Mouse (Mus musculus) hindbrain, embryonic 13.5 days (tissue): ENCODE data around the gene Ino80. TPM values are rescaled to one million over a fixed set of nuclear protein-coding genes. Genes with fewer than 3 reads are reported as not detected.

ENCODE experiments used
- ATAC-seq: fragments of 200-750 bp; cut with Nextera tagmentation; 2 replicates; pipeline ENCODE4 v1.8.0; 2017; ENCODE audit warnings: moderate TSS enrichment; ENCODE audit not compliant: low FRiP score
- H3K27ac ChIP-seq: fragments of 300-500 bp; sonication (generic); 2 replicates; pipeline ENCODE4 v1.5.1; 2015; ENCODE audit warnings: inconsistent platforms, mild to moderate bottlenecking, moderate library complexity
- H3K27me3 ChIP-seq: fragments of 300-500 bp; sonication (generic); 2 replicates; pipeline ENCODE4 v1.6.1; 2015; ENCODE audit warnings: mild to moderate bottlenecking, inconsistent platforms
- H3K36me3 ChIP-seq: fragments of 300-500 bp; sonication (generic); 2 replicates; pipeline ENCODE4 v1.6.1; 2015; ENCODE audit warnings: mild to moderate bottlenecking, inconsistent platforms
- H3K4me1 ChIP-seq: fragments of 300-500 bp; sonication (generic); replicated peaks from 2 replicates; pipeline ENCODE4 v1.6.1; 2015; ENCODE audit warnings: inconsistent platforms
- H3K4me2 ChIP-seq: fragments of 300-500 bp; sonication (generic); 2 replicates; pipeline ENCODE4 v1.6.1; 2015; ENCODE audit warnings: inconsistent platforms, mild to moderate bottlenecking, moderate library complexity
- H3K4me3 ChIP-seq: fragments of 300-500 bp; sonication (generic); 2 replicates; pipeline ENCODE4 v1.5.1; 2015; ENCODE audit warnings: mild to moderate bottlenecking, inconsistent platforms
- H3K9ac ChIP-seq: fragments of 300-500 bp; sonication (generic); 2 replicates; pipeline ENCODE4 v1.6.1; 2015; ENCODE audit warnings: mild to moderate bottlenecking, inconsistent platforms
- H3K9me3 ChIP-seq: fragments of 300-500 bp; sonication (generic); 2 replicates; pipeline ENCODE4 v1.6.1; 2016; ENCODE audit warnings: inconsistent platforms
- WGBS: fragments of 180-500 bp; shearing (Covaris S2); methylation state at CpG from one replicate; pipeline ENCODE4 v1.1.7; 2015; 5-methylcytosine and 5-hydroxymethylcytosine counted together
- polyA plus RNA-seq: library from polyadenylated mRNA; unstranded; fragments of >200 nt; fragmentation: Nextera tagmentation; extraction: Ambion mirVana; gene quantifications from 2 replicates; pipeline ENCODE4 v1.2.1, GENCODE M21; 2015

Gene Ino80
- polyA plus RNA-seq, 1 experiment from 2014 or later, result 3.2 TPM

DNA sequence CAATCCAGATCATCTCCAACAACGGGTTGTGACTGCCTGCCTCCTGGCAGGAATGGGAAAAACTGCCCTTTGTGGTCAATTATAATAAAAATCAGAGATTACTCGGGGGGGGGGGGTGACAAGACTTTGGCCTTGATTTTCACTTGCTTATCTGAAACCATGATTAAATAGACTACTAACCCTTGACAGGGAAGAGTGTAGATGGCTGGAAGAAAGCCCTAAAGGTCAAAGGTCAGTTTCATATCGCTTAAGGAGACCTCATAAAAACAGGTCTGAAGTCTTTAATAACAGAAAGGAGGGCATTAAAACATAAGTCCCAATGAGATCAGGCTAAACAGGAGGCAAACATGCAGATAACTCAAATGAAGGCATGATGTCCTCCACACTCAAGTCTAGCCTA lies 110.1 kb downstream of the Ino80 start:
- Histone ChIP-seq H3K4me3 (no peak overlapping the region), H3K27me3 (no peaks in the 10 kb centered on the region), H3K27ac (no peak overlapping the region), H3K9ac (no peak overlapping the region), H3K36me3 (peaks cover 54% of the 10 kb centered on the region), H3K9me3 (peaks cover 3% of the 10 kb centered on the region), H3K4me2 (no peak overlapping the region), H3K4me1 (no peaks in the 10 kb centered on the region)
- WGBS, result 83% methylated on average over 3 of the region's 3 CpGs
- no peak for ATAC-seq

DNA sequence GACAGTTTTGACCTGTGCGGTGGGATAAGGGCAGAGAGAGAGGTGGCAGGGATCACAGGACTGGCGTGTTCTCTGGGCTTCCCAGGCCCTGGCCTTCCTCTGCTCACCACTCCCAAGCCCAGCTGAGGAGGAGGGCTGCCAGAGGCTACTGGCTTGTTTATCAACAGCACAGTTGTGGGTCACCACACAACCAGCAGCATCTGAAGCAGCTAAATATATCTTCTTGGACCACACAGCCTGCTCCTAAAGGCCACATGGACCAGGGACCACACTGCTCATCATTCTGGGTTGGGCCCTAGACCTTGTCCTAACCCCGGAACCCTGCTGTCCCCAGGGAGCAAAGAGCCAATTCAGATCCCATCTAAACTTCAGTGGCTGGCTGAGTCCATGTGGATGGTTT lies 112.5 kb downstream of the Ino80 start:
- H3K36me3 ChIP-seq, result peaks cover 49% of the 10 kb centered on the region
- ATAC-seq, result no peak
- H3K9me3 ChIP-seq, result peaks cover 20% of the 10 kb centered on the region
- H3K4me2 ChIP-seq, result no peak overlapping the region
- H3K4me1 ChIP-seq, result no peaks in the 10 kb centered on the region
- no peak overlapping the region for H3K27ac ChIP-seq
- 87% methylated on average over 3 of the region's 3 CpGs for WGBS
- H3K9ac ChIP-seq, result no peak overlapping the region
- no peak overlapping the region for H3K4me3 ChIP-seq
- H3K27me3 ChIP-seq, result no peaks in the 10 kb centered on the region

DNA sequence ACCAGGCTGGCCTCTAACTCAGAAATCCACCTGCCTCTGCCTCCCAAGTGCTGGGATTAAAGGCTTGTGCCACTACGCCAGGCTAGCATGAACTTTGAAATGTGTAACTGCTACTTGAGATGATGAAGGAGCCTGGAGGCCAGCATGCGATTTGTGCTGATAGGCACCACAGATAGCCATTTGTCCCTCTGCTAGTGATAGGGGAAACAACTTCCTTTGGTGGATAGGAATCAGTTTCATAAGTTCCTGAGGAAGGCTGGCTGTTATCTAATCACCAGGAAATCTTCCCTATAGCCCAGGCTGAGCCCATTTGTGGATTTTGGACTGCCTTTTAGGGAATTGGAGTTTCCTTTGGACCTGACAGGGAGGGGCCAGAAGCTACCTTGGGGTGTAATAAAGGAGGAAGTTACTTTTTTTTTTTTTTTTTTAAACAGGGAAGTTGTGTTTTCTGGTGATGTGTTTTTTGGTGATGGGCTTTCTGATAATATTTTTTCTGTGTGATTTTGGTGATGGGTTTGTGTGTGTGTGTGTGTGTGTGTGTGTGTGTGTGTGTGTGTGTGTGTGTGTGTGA lies 117.7 kb downstream of the Ino80 start:
- ATAC-seq, result no peak
- H3K36me3 ChIP-seq, result peaks cover 19% of the 10 kb centered on the region
- WGBS, result 83% methylated on average over 2 of the region's 2 CpGs
- no peak overlapping the region for H3K27ac ChIP-seq
- no peak overlapping the region for H3K9ac ChIP-seq
- no peaks in the 10 kb centered on the region for H3K4me1 ChIP-seq
- peaks cover 20% of the 10 kb centered on the region for H3K9me3 ChIP-seq
- H3K4me2 ChIP-seq, result no peak overlapping the region
- no peaks in the 10 kb centered on the region for H3K27me3 ChIP-seq
- H3K4me3 ChIP-seq, result no peak overlapping the region

DNA sequence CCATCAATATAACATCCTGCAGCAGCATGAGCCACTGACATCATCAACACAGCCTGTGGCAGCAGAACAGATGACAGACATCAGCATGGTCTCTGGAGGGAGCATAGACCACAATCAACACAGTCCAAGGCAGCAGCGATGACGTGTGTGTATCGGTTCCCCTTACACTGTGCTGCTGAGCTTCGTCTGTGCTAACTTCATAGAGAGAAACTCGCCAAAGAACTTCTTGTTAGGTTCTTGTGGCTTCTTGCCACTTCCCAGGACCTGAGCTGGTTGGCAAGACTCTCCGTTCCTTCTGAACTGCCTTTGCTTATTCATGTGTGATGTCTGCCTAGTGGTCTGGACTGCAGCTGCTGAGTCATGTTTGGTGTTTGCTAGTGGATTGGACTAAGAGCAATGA lies 119.2 kb downstream of the Ino80 start:
- H3K4me2 ChIP-seq, result no peak overlapping the region
- ATAC-seq, result no peak
- no peak overlapping the region for H3K9ac ChIP-seq
- H3K4me1 ChIP-seq, result no peaks in the 10 kb centered on the region
- H3K27me3 ChIP-seq, result peaks cover 11% of the 10 kb centered on the region; the same call in 1 of the 2 replicates
- WGBS, result 89% methylated on average over 6 of the region's 6 CpGs
- H3K36me3 ChIP-seq, result peaks cover 27% of the 10 kb centered on the region
- no peak overlapping the region for H3K4me3 ChIP-seq
- H3K9me3 ChIP-seq, result peaks cover 20% of the 10 kb centered on the region
- no peak overlapping the region for H3K27ac ChIP-seq

DNA sequence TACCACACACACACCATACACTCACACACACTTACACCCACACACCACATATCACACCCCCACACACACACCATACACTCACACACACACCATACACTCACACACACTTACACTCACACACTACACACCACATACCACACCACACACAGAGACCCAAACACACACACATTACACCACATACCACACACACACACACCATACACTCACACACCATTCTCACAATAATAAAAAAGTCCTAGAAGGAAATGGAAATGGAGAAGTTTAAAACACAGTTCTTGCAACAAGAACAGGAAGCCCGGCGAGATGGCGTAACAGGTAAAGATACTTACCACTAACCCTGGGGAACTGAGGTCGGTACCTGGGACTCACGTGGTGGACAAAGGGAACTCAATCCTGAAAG lies 120.7 kb downstream of the Ino80 start:
- Histone ChIP-seq H3K4me3 (no peak overlapping the region), H3K4me2 (no peak overlapping the region), H3K4me1 (0 out of 2 replicates have a peak, but pooled peaks cover 1% of the 10 kb centered on the region), H3K27me3 (peaks cover 24% of the 10 kb centered on the region), H3K36me3 (peaks cover 24% of the 10 kb centered on the region), H3K9ac (no peak overlapping the region), H3K27ac (no peak overlapping the region), H3K9me3 (peaks cover 12% of the 10 kb centered on the region)
- ATAC-seq, result no peak
- 95% methylated on average over 5 of the region's 5 CpGs for WGBS

DNA sequence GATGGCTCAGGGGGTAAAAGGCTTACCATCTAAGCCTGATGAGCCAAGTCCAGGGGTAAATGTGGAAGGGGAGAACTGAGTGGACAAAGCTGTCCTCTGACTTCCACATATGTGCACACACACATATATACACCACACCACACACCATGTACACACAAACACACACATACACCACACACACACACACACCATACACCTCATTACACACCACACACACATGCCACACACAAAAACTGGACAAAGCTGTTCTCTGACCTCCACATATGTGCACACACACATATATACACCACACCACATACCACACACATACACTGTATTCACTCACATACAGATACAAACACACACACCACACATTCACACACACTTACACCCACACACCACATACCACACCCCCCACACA lies 121.2 kb downstream of the Ino80 start:
- Histone ChIP-seq H3K9me3 (peaks cover 7% of the 10 kb centered on the region), H3K27ac (no peak overlapping the region), H3K4me2 (no peak overlapping the region), H3K36me3 (peaks cover 19% of the 10 kb centered on the region), H3K4me1 (0 out of 2 replicates have a peak, but pooled peaks cover 3% of the 10 kb centered on the region), H3K4me3 (no peak overlapping the region), H3K9ac (no peak overlapping the region), H3K27me3 (peaks cover 29% of the 10 kb centered on the region)
- no peak for ATAC-seq

DNA sequence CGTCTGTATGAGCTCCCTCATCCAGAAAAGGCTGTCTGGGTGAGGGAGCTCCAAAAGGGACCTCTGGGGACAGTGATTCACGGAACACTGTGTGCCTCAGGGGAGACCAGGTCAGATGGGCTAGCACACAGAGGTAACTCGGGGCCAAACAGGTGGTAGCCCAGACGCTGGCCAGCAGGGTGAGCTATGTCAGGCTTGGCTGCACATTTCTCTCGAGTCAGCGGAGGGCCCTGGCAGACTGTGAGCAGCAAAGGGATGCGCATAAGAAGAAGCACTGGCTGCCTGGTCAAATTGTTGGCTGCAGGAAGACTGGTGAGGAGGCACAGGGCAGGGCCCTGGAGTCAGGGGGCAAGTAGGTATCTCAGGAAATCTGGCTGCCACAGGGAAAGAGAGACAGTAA lies 121.8 kb downstream of the Ino80 start:
- Histone ChIP-seq H3K27ac (no peak overlapping the region), H3K27me3 (peaks cover 32% of the 10 kb centered on the region), H3K4me2 (no peak overlapping the region), H3K36me3 (peaks cover 14% of the 10 kb centered on the region), H3K4me3 (no peak overlapping the region), H3K9ac (no peak overlapping the region), H3K4me1 (peaks cover 4% of the 10 kb centered on the region), H3K9me3 (peaks cover under 1% of the 10 kb centered on the region; the same call in 1 of the 2 replicates)
- WGBS, result 35% methylated on average over 7 of the region's 7 CpGs
- no peak for ATAC-seq

DNA sequence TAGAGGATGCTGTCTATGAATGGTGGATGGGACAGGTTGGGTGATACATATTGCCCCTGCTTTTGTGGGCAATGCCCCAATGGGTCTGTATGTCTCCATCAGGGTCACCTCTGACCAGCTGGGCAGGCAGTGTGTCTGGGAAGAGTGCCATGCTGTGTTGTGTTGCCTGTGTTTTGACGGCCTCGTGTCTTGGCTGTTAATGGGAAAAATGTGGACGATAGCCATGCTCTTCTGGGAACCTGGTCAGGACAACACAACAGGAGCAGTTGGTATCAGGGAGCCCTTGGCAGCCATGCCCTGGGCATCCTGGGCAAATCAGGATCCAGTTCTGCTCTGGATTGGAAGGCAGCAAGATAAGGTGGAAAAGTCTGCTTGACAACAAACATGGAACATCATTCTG lies 122.4 kb downstream of the Ino80 start:
- WGBS, result 87% methylated on average over 3 of the region's 3 CpGs
- H3K4me2 ChIP-seq, result no peak overlapping the region
- no peak overlapping the region for H3K27ac ChIP-seq
- peaks cover 37% of the 10 kb centered on the region for H3K27me3 ChIP-seq
- H3K4me3 ChIP-seq, result no peak overlapping the region
- H3K36me3 ChIP-seq, result peaks cover 13% of the 10 kb centered on the region
- peaks cover 8% of the 10 kb centered on the region for H3K4me1 ChIP-seq
- no peak for ATAC-seq
- H3K9ac ChIP-seq, result no peak overlapping the region
- no peaks in the 10 kb centered on the region for H3K9me3 ChIP-seq

DNA sequence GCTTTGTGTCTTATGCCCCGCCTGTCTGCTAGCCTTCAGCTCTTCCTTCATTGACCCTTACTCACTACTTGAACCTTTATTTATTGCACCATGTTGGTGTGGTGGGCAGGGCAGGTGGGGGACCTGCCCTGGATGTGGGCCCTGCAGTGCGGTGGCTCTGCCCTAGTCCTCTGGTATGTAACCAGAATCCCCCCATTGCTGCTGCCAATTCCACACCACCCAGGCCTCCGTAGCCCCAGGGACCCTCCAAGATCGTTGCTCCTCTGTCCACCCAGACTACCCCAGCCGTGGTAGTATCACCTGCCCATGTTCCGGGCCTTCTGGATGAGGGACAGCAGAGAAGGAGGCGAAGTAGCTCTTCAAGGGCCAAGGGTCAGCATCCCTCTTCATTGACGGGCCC lies 123.8 kb downstream of the Ino80 start:
- ATAC-seq, result no peak
- Histone ChIP-seq H3K9ac (no peak overlapping the region), H3K4me3 (no peak overlapping the region), H3K4me2 (no peak overlapping the region), H3K9me3 (no peaks in the 10 kb centered on the region), H3K27ac (no peak overlapping the region), H3K4me1 (peaks cover 8% of the 10 kb centered on the region), H3K36me3 (peaks cover 13% of the 10 kb centered on the region), H3K27me3 (peaks cover 48% of the 10 kb centered on the region)
- 89% methylated on average over 8 of the region's 8 CpGs for WGBS

DNA sequence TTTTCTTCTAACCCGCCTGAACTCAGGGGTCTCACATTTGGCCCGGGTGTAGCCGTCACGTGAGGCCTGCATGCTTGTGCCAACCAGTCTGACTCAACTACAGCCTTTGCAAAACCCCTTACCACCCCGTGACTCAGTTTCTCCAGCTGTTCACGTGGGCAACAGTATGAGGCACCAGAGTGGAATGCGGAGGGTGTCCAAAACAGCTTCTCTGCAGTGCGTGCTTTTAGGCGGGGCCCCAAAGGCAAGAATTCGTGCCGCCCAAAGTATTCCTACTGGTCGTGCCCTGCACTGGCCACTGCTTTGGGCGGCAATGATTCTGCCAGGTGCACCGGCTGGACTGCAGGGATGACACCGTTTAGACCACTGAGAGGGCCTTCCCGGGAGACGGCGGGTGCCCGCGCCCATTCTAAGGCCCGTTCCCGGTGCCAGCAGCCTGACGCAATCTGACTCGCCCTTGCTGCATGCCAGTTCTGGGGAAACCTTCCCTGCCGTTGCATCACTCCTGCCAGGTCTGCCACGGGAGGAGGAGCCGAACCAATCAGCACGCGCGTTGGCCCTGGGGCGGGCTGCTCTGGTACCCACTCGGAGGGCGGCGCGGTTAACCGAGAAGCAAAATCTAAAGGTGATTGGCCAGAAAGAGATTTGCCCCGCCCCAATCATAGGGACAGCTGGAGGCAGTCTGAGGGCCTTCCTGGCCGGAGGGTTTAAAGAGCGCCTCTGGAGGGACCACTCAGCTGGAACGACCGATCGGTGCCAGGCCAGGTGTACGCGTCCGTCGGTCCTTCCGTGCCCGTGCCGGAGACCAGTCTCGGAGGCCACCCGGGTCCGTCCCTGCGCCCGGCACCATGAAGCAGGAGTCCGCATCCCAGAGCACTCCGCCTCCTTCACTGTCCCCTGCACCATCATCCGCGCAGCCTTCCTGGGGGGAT lies 126.7 kb downstream of the Ino80 start, which contains the start of gene Chac1:
TSS of gene Chac1 (plus strand) at position 675 of the 932 bp plus-strand sequence.
- ATAC-seq, result peak; percentile 98
- Histone ChIP-seq H3K27ac (no peak within 1 kb of the TSS), H3K4me2 (peak within 1 kb of the TSS; percentile 94)

DNA sequence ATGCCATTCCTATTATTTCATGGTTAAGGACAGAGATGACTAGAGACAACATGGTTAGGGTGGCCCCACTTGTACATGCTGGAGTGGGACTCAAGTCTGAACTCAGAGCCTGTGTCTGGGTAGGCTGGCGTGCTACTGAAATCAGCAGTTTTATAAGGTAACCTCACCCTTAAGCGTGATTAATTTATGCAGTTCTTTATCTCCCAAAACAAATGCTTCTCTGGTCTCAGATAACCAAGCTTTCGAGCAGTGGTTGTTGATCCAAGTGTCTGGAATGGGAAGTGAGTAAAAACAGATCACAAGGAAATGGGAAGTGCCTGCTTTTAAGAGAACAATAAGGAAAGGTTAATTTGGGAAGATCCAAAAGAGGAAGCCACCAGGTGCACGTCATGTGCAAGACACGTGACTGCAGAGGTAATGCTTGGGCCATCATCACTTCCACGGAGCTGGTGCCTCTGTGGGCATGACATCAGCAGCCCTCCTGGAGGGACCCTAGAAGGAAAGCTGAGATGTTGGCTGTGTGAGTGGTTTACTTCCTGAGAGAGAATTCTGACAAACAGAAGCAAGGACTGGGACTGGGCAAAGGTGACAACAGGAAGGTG lies 132.8 kb downstream of the Ino80 start:
- H3K4me2 ChIP-seq, result no peak overlapping the region
- H3K4me3 ChIP-seq, result no peak overlapping the region
- no peak for ATAC-seq
- no peaks in the 10 kb centered on the region for H3K9me3 ChIP-seq
- peaks cover 16% of the 10 kb centered on the region; the same call in 1 of the 2 replicates for H3K27me3 ChIP-seq
- H3K36me3 ChIP-seq, result no peaks in the 10 kb centered on the region
- no peak overlapping the region for H3K27ac ChIP-seq
- WGBS, result 61% methylated on average over 6 of the region's 6 CpGs
- no peak overlapping the region for H3K9ac ChIP-seq
- H3K4me1 ChIP-seq, result no peaks in the 10 kb centered on the region

More for the DNA sequence above, 126.7 kb downstream of the Ino80 start, which contains the start of gene Chac1:
- Histone ChIP-seq H3K9me3 (no peaks in the 10 kb centered on the region), H3K9ac (peak within 1 kb of the TSS; percentile 80), H3K4me1 (peaks cover 8% of the 10 kb centered on the region), H3K27me3 (peaks cover 55% of the 10 kb centered on the region), H3K36me3 (peaks cover 13% of the 10 kb centered on the region), H3K4me3 (peak within 1 kb of the TSS; percentile 62)
- WGBS, result 5% methylated on average over 58 of the region's 58 CpGs
